Mouse (Mus musculus) CH12.LX (cell line): Measurements from ENCODE around the gene Zbtb20.
A peak's percentile ranks its signal among the peaks of the same experiment; 100 is the strongest.

Experiments used
- CTCF ChIP-seq, 2 experiments: IDR thresholded peaks in 1 of 2; conservative IDR thresholded peaks in 1 of 2; 2 replicates each; pipeline ENCODE4 v1.5.1; 2011 to 2012; ENCODE audit warnings: low read depth in 2 of 2, low read length in 2 of 2, improper control_type of control experiment in 1 of 2, inconsistent platforms in 1 of 2, mild to moderate bottlenecking in 1 of 2, moderate library complexity in 1 of 2
- E2F4 ChIP-seq: IDR thresholded peaks from 2 replicates; pipeline ENCODE4 v1.6.1; 2011; ENCODE audit warnings: low read depth, low read length, improper control_type of control experiment; ENCODE audit not compliant: insufficient replicate concordance
- EP300 ChIP-seq: IDR thresholded peaks from 2 replicates; pipeline ENCODE4 v1.6.1; 2011; ENCODE audit warnings: low read length, improper control_type of control experiment
- JUN ChIP-seq: IDR thresholded peaks from 2 replicates; pipeline ENCODE4 v1.6.1; 2011; ENCODE audit warnings: low read depth, mild to moderate bottlenecking, low read length, improper control_type of control experiment, moderate library complexity; ENCODE audit not compliant: insufficient read depth
- MAX ChIP-seq: IDR thresholded peaks from 2 replicates; pipeline ENCODE4 v1.6.1; 2011; ENCODE audit warnings: low read length, improper control_type of control experiment
- MAZ ChIP-seq: IDR thresholded peaks from 2 replicates; pipeline ENCODE4 v1.6.1; 2012; ENCODE audit warnings: low read depth, mild to moderate bottlenecking, inconsistent platforms, low read length, improper control_type of control experiment, moderate library complexity
- POLR2A ChIP-seq: IDR thresholded peaks from 2 replicates; pipeline ENCODE4 v1.6.1; 2011; ENCODE audit warnings: low read depth, mild to moderate bottlenecking, improper control_type of control experiment, low read length
- SIN3A ChIP-seq: IDR thresholded peaks from 2 replicates; pipeline ENCODE4 v1.6.1; 2012; ENCODE audit warnings: low read length, improper control_type of control experiment, inconsistent platforms
- USF1 ChIP-seq: IDR thresholded peaks from 2 replicates; pipeline ENCODE4 v1.6.1; 2014; ENCODE audit warnings: low read depth, mild to moderate bottlenecking, inconsistent platforms, low read length, improper control_type of control experiment
- ZNF384 ChIP-seq: IDR thresholded peaks from 2 replicates; pipeline ENCODE4 v1.6.1; 2012; ENCODE audit warnings: low read depth, low read length, improper control_type of control experiment, inconsistent platforms

DNA sequence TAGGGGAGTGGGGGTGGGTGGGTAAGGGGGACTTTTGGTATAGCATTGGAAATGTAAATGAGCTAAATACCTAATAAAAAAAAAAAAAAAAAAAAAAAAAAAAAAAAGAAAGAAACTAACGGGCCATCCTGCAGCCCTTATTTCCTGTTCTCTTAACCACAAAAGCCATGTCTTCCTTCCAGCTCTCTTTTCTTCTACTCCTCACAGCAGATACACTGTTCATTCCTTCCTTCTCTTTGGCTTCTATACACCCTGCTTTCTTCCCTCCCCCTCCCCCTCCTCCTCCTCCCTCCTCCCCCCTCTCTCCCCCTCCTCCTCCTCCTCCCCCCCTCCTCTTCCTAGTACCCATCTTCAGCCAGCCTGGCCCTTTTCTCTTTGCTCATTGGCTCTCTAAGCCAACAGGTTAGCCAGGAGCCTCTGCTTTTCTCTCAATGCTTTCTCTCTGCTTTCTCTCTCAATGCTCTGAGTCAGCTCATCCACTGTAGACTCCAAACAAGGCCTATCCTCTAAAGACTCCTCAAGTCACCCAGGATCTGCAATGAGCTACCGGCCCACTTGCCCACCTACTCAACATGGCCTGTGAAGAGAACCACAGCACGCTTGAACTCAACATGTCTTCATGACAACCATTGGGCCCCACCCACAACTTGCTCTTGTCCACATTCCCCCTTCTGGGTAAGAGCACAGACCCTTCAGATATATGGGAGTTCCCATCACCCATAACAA is 774.8 kb downstream of the Zbtb20 start:
- TF ChIP-seq ZNF384 (peak; percentile 79), MAX (no peak), MAZ (no peak), POLR2A (no peak), CTCF (conservative IDR thresholded peaks at IDR 0.05 in 1 of 2, IDR thresholded peaks at IDR 0.05 in 1 of 2; ENCODE audit: low read depth in 2 of 2, low read length in 2 of 2) (no peak), E2F4 (no peak), EP300 (no peak), SIN3A (no peak), USF1 (no peak), JUN (no peak)
